Mouse (Mus musculus) lung, postnatal 0 days (tissue): ENCODE measurements around the gene Adsl.

Source experiments
- CTCF ChIP-seq: IDR thresholded peaks from 2 replicates; pipeline ENCODE4 v1.5.1; 2016; ENCODE audit warnings: antibody characterized with exemption, mild to moderate bottlenecking
- EP300 ChIP-seq: IDR thresholded peaks from 2 replicates; pipeline ENCODE4 v1.6.1; 2016; ENCODE audit warnings: antibody characterized with exemption, mild to moderate bottlenecking, control low read depth

DNA sequence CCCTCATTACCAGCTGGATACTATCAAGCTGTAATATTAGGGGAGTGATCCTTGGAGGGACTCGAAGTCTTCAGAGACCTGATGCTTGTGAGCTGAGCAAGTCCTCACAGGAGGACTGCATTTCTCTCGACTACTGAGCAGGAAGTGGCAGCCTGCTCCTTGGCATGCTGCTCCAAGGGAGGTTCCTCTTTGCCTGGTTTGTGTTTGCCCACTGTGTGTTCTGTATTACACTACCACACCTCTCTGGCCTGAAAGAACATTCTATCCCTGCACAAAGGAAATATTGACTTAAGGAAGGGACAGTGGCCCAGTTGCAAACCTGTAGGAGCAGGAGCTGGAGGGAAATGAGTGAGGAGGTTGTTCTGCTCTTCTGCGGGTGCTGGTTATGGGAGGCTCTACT is 41.4 kb downstream of the Adsl start:
- TF ChIP-seq CTCF: no peak
- TF ChIP-seq EP300: peak; percentile 97
